Mouse (Mus musculus): Measurements from ENCODE around the gene Tmem179b. TPM values are rescaled to one million over a fixed set of nuclear protein-coding genes. Genes with fewer than 3 reads are reported as not detected.

Tmem179b gene
- total RNA-seq (2021): 10 to 100 TPM in 1 of 2 experiments, 1 to 10 TPM in 1; 8.9 to 10.9 TPM
- long read RNA-seq, experiment 1, partial matches to known transcripts: 0 of 6 reads
- long read RNA-seq, experiment 1, other reads (novel, unspliced or antisense): 4 of 6 reads
- long read RNA-seq, experiment 2, transcript Tmem179b-201 (5 exons, 818 nt): major isoform, 6 of 8 reads
- long read RNA-seq, experiment 2, partial matches to known transcripts: 0 of 8 reads
- long read RNA-seq, experiment 2, other reads (novel, unspliced or antisense): 2 of 8 reads

DNA sequence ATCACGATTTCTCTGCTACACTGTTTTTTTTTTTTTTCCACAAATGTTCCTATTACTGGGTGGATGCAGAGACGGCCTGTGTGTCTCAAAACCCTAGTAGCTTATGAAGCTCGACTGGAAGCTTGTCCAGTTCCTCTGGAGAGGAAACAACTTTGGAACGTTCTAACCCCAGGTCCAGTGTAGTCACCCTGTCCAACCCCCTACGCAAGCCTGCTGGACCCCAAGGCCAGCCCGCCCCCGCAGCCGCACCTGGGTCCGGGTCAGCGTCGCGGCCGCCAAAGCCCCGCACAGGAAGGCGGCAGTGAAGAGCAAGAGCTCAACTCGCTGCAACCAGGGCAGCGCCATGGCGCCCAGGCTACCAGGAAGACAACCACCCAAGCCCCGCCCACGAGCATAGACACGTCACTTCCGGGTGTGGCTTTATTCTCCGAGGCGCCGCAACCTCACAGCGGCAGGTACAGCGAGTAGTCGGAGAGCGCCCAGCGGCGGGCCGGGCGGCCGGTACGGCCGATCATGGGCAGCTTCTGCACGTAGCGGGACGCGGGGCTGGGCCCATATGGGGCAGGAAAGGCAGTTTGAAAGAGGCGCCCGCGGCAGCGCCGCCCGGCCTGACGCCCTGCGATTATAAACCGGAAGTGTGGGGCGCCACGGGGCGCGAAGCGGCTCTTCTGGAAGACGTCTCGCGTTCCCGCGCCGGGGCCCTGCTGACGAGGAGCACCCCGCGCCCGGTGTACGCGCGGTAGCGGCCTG, at the start of gene Tmem179b:
Gene Tmem179b (minus strand): TSS at position 382 of the 750 bp plus-strand sequence.
- DNase-seq (ENCODE audit: low spot score in 2 of 2): peak; percentile 96
- intact Hi-C loops (cut with DNase I): no loop called here

DNA sequence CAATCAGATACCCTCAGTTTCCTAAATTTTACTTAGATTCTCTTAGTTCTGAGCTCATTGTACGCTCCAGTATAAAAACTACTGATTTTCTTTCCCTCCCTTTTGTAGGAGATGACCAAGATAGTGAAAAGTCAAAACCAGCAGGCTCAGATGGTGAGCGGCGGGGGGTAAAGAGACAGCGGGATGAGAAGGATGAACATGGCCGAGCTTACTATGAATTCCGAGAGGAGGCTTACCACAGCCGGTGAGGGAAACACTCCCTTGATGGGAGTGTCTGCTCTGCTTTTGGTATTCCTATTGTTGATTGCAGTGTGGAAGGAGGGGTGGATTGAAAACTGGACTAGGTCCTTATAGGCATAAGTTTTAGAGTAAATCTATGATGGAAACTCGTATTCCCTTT, 48.4 kb upstream of the Tmem179b start:
- intact Hi-C loops (cut with DNase I): loop anchor here (5.0 kb wide), 1 partner anchor 75 kb away; no protein-coding TSS in a partner anchor

DNA sequence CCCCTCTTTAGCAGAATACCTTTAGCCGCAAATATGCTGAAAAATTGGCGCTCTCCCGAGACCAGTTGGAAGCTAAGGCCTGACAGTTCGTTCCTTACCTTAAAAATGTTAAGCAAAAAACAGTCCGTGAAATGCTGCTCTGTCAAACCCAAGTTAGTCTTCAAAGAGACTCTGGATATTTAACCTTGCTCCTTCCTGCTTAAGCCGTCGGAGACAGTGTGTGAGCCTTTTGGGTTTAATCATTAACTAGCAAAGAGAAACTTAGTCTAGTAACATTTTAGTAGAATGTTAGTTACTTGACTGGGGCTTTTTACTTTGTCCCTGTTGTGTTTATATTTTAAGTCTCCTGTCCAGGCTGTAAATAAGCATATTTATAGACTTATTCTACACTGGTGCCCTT, 46.9 kb upstream of the Tmem179b start:
- intact Hi-C loops (cut with DNase I): loop anchor here (5.0 kb wide), 1 partner anchor 74 kb away; no protein-coding TSS in a partner anchor
- DNase-seq (ENCODE audit: low spot score in 2 of 2): no peak

More for the DNA sequence above, 48.4 kb upstream of the Tmem179b start:
- DNase-seq (ENCODE audit: low spot score in 2 of 2): no peak

DNA sequence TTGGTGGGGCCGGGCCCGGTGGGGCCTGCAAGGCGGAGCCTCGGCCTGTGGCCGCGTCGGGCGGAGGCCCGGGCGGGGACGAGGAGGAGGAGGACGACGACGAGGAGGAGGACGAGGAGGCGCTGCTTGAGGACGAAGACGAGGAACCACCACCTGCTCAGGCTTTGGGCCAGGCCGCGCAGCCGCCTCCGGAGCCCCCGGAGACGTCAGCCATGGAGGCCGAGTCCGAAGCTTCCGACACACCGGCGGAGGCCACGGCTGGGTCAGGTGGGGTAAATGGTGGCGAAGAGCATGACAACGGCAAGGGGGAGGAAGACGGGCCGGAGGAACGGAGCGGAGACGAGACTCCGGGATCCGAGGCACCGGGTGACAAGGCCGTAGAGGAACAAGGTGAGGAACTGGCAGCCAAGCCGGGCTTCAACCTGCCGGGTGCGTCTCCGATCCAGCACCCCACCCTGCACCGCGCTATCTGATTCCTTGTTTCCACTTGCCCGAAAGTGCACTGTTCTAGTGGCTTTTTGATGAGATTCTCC, 46.2 kb upstream of the Tmem179b start:
- DNase-seq (ENCODE audit: low spot score in 2 of 2): no peak
- intact Hi-C loops (cut with DNase I): loop anchor here (5.0 kb wide), 1 partner anchor 73 kb away; no protein-coding TSS in a partner anchor

DNA sequence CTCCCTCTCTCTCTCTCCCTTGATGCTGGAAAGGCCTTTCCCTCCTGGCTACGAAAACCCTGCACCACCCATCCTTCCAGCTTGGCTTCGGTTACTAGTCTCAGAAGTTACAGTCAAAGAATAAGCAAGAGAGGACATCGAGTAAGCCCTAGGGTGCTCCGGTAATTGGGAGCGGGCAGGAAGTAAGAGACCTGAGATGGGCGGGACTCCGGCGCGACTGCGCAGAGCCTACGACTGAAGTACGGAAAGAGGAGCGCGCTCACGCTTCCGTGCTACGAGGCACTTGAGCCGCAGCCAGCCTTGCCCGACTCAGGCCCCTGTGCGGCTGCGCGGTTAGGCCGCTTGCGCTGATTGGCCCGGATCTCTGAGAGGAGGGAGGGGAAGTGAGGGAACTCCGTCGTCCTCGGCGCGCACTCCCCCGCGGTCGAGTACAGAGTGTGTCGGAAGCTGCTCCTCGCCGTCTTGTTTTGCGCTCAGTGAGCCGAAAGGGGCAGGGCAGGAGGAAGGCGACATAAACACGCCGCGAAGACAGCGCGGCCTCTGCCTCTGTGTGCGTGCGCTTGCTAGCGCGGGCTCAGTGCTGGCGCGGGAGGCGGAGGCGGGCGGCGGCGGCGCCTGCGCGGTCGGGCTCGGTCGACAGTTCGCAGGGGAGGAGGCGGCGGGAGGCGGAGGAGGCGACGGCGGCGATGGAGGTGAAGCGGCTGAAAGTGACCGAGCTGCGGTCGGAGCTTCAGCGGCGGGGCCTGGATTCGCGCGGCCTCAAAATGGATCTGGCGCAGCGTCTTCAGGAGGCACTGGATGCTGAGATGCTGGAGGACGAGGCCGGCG, 45.5 kb upstream of the Tmem179b start, which contains the start of gene Hnrnpul2:
Gene Hnrnpul2 (plus strand): TSS at position 415 of the 828 bp plus-strand sequence.
- intact Hi-C loops (cut with DNase I): loop anchor here (5.0 kb wide), 1 partner anchor 73 kb away; no protein-coding TSS in a partner anchor
- peak; percentile 99 for DNase-seq (ENCODE audit: low spot score in 2 of 2)

DNA sequence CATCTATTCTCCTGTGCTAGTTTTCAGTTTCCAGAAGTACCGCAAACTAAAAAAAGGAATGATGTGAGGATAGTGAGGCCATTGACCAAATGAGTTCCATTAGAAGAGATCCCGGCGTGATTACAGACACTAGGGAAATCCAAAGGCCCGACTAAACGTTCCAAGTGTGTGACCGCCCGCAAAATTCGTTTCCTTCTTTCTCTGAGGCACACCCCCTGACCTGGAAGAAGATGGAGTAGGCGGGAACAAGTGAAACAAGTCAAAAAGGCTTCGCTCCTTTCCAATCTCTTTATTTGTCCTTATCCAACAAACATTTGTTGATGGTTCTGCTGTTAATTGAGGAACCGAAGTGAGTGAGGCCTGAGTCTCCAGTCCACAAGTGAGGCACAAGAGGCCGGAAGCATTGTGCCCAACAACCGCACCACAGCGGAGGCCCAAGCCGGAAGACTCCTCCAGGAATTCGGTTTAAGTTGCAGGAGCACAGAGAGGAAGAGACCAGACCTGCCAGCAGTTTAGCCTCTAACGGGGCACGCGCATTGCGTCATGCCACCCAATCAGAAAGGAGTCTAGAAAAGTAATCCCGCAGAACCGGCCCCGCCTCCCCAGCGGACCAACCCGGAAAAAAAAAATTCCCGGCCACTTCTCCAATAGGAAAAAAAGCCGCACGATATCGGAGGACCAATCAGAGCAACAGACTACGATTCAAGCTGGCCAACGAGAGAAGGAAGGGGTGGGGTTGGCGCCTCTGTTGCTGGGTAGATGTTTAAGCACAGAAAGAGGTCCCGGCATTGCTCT, 44.7 kb upstream of the Tmem179b start, which contains the start of gene Ttc9c:
Gene Ttc9c (minus strand): TSS at position 533 of the 795 bp plus-strand sequence.
- intact Hi-C loops (cut with DNase I): no loop called here
- DNase-seq (ENCODE audit: low spot score in 2 of 2): peak; percentile 97 to 99

DNA sequence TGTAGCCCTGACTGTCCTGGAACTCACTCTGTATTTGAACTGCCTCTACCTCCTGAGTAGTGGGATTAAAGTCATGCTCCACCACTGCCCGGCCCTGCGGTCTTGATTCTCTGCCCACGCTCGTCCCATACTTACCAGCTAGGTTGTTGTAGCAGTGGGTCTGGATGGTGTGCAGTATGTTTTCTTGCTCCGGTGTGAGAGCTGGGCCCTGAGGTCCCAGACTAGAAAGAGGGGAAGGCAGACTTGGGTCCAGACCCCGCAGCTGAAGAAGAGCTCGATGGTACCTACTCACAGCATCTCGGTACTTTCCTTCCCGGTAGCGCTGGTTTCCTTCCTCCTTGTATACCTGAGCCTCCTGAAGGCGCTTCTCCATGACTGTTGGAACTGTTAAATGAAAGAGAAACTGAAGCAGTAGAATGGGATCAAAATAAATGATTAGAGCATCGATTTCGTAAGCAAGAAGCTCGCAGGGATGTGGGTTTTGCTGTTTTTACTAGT, 44.1 kb upstream of the Tmem179b start:
- intact Hi-C loops (cut with DNase I): no loop called here
- DNase-seq (ENCODE audit: low spot score in 2 of 2): no peak

DNA sequence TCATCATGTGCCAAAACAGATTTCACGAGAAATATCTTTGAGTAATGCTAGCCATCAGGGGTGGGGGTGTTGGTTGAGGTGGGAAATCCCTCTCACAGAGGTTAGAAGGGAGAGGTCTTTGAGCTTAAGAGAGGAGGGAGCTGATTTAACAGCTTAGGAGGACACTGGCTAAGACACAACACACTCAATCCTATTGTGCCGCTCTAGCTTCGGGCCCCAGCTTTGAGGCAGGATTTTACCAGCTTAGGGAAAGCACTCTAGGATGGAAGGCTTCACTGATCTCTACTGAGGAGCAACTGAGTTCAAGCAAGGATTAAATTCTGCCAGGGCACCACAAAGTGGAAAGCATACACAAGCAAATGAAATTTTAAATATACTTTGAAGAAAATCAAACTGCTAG, 42.7 kb upstream of the Tmem179b start:
- intact Hi-C loops (cut with DNase I): no loop called here

DNA sequence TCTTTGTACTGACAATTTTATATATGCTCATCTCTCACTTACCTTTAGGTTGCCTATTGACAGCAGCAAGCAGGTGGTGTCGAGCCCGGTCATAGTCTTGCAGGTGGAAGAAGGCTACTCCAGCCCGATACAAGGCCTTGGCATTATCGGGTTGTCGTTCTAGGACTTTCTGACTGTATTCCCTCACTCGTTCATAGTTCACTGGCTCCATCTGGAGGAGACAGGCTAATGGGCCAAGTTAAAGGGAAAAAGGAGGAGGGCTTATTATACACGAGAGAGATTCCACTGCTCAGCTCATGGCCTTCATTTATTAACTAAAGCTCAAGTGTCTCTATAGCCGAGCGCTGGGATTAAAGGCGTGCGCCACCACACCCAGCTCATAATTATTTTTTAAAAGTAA, 41.5 kb upstream of the Tmem179b start:
- intact Hi-C loops (cut with DNase I): no loop called here
- DNase-seq (ENCODE audit: low spot score in 2 of 2): no peak

More for the DNA sequence above, 42.7 kb upstream of the Tmem179b start:
- no peak for DNase-seq (ENCODE audit: low spot score in 2 of 2)

DNA sequence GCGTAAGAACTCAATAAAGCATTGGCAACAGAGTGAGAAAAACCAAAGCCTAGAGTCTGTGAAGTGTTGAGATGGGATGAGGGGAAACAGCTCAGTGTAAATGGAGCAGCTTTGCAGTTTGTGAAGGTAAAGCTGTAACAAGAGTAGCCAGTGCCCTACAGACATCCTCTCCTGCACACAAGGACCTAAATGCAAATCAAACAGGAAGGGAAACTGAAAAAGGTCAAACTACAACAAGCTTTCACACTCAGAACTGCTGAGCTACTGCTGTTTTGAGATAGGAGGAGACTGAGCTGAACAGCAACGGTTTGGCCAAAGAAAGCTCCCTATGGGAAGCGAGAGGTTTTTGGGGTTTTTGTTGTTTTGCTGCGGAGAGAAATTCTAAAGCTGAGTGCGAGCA, 32.5 kb upstream of the Tmem179b start:
- no peak for DNase-seq (ENCODE audit: low spot score in 2 of 2)
- intact Hi-C loops (cut with DNase I): no loop called here

DNA sequence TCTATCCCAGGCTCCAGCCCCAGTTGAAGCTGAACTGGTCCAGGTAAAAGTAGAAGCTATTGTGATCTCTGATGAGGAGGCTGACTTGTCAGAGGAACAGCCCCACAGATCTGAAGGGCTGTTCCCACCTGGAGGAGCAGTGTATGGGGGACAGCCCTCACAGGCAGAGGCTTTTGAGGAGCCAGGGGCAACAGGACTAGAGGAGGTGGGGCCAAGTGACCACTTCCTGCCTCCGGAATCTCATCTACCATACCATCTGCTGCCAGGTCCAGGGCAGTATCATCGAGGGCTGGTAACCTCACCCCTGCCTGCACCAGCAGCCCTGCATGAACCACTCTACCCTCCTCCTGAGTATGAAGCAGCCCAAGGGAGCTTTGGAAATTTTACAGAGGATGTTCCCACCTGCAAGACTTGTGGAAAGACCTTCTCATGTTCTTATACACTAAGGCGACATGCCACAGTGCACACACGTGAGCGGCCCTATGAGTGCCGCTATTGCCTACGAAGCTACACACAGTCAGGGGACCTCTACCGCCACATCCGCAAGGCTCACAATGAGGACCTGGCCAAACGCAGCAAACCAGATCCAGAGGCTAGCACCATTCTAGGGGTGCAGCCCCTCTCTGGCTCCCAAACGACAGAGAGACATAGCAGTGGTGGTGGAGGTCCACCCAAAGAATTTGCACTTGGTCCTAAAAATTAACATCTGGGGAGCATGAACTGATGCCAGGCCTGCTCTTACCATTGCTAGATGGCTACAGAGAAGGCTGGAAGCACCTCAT, 29.8 kb upstream of the Tmem179b start:
- intact Hi-C loops (cut with DNase I): no loop called here
- no peak for DNase-seq (ENCODE audit: low spot score in 2 of 2)

DNA sequence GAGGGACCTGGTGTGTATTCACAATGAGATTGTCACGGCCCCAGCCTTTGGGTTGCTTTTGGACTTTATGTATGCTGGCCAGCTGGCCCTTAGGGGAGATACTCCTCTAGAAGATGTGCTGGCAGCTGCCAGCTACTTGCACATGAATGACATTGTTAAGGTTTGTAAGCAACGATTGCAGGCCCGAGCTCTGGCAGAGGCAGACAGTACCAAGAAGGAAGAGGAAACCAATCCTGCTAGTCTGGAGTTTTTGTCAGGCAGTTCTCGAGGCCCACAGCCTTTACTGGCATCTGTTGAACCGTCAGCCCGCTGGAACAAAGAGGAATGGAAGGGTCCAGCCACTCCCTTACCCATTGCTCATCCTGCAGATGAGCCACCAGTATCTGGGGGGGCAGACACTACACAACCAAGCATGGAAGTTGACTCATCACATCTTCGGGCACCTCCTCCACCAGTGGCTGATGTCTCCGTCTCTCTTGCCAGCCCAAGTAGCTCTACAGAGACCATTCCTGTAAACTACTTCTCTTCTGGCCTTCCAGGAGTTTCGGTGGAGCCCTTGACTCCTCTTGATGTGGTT, 29.0 kb upstream of the Tmem179b start:
- intact Hi-C loops (cut with DNase I): no loop called here
- DNase-seq (ENCODE audit: low spot score in 2 of 2): no peak

DNA sequence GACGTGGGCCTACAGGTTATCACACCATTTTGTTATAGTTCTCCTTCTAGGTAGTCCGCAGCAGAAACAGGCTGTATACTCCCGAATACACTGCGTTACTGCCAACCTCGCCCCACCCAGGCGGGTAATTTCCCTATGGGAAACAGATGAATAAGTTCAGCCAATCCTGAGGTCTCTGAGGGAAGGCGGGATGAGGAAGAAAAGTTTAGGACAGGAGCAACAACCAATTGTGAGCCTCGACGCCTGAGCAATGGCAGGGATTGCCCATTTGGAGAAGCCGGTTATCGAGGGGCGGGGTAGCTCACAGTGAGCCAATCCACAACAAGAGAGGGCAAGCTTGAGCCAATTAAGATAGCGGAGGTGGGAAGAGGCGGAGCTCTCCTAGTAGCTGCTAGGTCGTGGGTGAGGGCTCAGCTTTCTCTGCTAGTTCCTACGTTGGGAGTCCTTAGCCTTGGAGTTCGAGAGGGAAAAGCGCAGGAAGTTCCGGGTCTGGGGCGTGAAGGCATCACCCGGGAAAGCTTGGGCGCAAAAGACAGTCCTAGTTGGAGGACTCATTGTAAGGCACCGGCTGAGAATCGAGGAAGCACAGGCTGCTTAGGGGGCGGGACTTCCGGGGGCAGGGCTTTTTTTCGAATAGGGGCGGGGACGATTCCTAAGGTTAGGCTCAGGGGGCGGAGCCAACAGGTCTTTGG, 28.0 kb upstream of the Tmem179b start, which contains the start of gene Zbtb3:
Gene Zbtb3 (plus strand): TSS at position 426 of the 692 bp plus-strand sequence.
- peak; percentile 95 to 98 for DNase-seq (ENCODE audit: low spot score in 2 of 2)
- intact Hi-C loops (cut with DNase I): no loop called here

DNA sequence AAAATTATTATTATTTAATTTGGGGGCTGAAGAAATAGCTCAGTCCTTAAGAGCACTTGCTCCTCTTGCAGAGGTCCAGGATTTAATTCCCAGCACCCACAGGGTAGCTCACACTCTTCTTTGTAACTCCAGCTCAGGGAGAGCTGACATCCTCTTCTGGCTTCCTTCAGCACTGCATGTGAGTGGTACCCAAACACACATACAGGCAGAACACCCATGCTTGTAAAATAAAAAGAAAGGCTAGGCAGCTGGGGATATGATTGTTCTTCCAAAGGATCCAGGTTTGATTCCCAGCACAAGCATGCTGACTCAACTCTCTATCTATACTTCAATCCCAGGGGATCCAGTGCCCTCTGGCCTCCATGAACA, 24.7 kb upstream of the Tmem179b start:
- DNase-seq (ENCODE audit: low spot score in 2 of 2): no peak

DNA sequence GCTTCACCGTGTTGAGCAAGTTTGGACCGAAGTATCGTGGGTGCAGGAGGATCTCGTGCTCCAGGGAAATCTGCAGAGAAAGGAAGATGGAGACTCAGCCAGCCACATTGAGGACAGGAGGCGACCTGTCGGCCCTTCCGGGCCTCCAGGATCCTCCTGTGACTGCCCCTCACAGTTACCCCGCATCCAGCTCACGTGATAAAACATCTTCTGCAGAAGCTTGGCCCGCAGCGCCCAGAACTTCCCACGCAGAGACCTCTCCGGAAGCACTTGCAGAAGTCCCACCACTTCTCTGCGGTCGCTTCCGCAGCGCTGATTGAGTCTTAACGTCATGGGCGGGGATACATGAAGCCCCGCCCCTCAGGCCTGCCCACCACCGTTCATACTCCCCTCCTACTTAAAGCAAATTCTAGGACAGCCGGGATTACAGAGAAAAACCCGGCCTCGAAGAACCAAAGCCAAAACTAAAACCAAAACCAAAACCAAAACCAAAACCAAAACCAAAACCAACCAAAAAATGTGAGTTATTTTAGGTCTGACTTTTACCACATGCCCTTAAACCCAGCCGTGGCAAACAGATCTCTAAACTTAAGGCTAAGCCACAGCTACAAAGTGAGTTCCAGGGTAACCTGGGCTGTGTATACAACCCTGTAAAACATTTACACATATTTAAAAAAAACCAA, 24.1 kb upstream of the Tmem179b start, which contains the start of gene Polr2g:
Gene Polr2g (minus strand): TSS at position 314 of the 683 bp plus-strand sequence.
- intact Hi-C loops (cut with DNase I): no loop called here
- DNase-seq (ENCODE audit: low spot score in 2 of 2): peak; percentile 92 to 95

More for the DNA sequence above, 24.7 kb upstream of the Tmem179b start:
- intact Hi-C loops (cut with DNase I): no loop called here

DNA sequence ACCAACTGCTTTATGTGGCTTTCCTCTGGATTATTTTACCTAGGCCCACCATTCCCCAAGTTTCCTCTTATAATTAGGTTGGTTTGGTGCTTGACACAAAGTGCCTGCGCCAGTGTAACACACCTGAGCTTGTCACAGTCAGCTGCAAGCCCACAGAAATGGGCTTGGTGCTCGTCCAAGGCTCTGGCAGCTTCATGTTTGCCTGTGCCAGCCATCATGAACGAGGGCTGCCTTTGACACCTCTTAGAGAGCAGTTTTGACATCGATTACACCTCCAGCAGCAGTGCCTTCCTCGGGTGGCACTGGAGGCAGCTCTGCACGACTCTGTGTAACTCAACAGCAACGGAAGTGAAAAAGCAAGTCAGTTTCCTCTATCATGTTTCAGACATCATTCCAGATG, 15.9 kb upstream of the Tmem179b start:
- intact Hi-C loops (cut with DNase I): no loop called here
- DNase-seq (ENCODE audit: low spot score in 2 of 2): peak in 1 of 2 experiments; percentile 51

Measured in left cerebral cortex, postnatal 14 days (tissue).